Mouse (Mus musculus): ENCODE data around the gene Gm6020. TPM values are rescaled to one million over a fixed set of nuclear protein-coding genes. Genes with fewer than 3 reads are reported as not detected.
"Not testable (repeated sequence)": the region's sequence is repeated elsewhere in the genome, so short reads cannot be mapped to it uniquely, and the experiment has no call there.

Gm6020 gene
- not detected in 2 replicates for polyA plus RNA-seq (2012; rRNA removed)

- not testable (repeated sequence) for H3K27ac ChIP-seq (ENCODE audit: insufficient read depth, low read depth, low read length); H3K4me3 ChIP-seq (ENCODE audit: low read depth, low read length); H3K4me1 ChIP-seq (ENCODE audit: control insufficient read depth, insufficient read depth, insufficient read length, low read length); H3K36me3 ChIP-seq (ENCODE audit: control insufficient read depth, insufficient read depth, low read length); H3K27me3 ChIP-seq (ENCODE audit: control insufficient read depth, insufficient read depth, low read length)
- WGBS = 89% methylated on average over 2 of the region's 2 CpGs
These were observed at the start of gene Gm6020 for GRCm38 (mm10) chr19:61183590-61183989. Gene Gm6020, plus strand, starts transcription at chr19:61183890.

DNA sequence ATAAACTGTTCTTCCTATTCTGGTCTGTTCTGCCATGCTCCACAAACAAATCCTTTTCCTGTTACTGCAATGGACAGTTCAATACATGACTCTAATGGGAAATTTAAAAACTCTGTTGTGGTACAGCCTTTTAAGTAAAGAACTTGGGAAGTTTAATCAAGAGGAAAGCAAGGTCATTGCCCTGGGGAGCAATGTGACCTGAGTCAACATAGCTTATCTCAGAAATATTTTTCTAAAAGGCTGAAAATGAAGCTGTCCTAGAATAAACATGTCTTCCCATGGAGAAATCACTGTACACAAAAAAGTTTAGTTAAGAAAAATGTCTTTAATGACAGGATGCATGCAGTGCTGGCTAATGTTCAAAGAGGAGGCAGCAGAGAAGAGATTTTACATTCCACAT, 45.0 kb upstream of the Gm6020 start:
- H3K4me1 ChIP-seq (ENCODE audit: control insufficient read depth, insufficient read depth, insufficient read length, low read length) = peaks cover 7% of the 10 kb centered on the region; the same call in 1 of the 2 replicates
- peaks cover 3% of the 10 kb centered on the region for H3K36me3 ChIP-seq (ENCODE audit: control insufficient read depth, insufficient read depth, low read length)
- H3K27ac ChIP-seq (ENCODE audit: insufficient read depth, low read depth, low read length) = no peak overlapping the region
- H3K4me3 ChIP-seq (ENCODE audit: low read depth, low read length) = no peak overlapping the region
- TF ChIP-seq POLR2A (IDR thresholded peaks at IDR 0.05; ENCODE audit: low read depth, low read length) = no peak
- TF ChIP-seq CTCF (IDR thresholded peaks at IDR 0.05; ENCODE audit: extremely low read depth, insufficient read length, insufficient replicate concordance, low read depth, low read length) = no peak
- H3K27me3 ChIP-seq (ENCODE audit: control insufficient read depth, insufficient read depth, low read length) = no peaks in the 10 kb centered on the region

GRCm38 (mm10) chr19:61140342-61141206, 43.1 kb upstream of the Gm6020 start, which contains the start of gene Zfp950:
Gene Zfp950, minus strand, starts transcription at chr19:61140840.
- Histone ChIP-seq H3K4me1 (ENCODE audit: control insufficient read depth, insufficient read depth, insufficient read length, low read length) (peaks cover 7% of the 10 kb centered on the region; the same call in 1 of the 2 replicates), H3K4me3 (ENCODE audit: low read depth, low read length) (peak within 1 kb of the TSS; percentile 85), H3K36me3 (ENCODE audit: control insufficient read depth, insufficient read depth, low read length) (peaks cover 2% of the 10 kb centered on the region), H3K27me3 (ENCODE audit: control insufficient read depth, insufficient read depth, low read length) (no peaks in the 10 kb centered on the region), H3K27ac (ENCODE audit: insufficient read depth, low read depth, low read length) (peak within 1 kb of the TSS; percentile 91)
- TF ChIP-seq POLR2A (IDR thresholded peaks at IDR 0.05; ENCODE audit: low read depth, low read length) (peak; percentile 69), CTCF (IDR thresholded peaks at IDR 0.05; ENCODE audit: extremely low read depth, insufficient read length, insufficient replicate concordance, low read depth, low read length) (no peak)
- under 1% methylated on average over 18 of the region's 18 CpGs for WGBS

DNA sequence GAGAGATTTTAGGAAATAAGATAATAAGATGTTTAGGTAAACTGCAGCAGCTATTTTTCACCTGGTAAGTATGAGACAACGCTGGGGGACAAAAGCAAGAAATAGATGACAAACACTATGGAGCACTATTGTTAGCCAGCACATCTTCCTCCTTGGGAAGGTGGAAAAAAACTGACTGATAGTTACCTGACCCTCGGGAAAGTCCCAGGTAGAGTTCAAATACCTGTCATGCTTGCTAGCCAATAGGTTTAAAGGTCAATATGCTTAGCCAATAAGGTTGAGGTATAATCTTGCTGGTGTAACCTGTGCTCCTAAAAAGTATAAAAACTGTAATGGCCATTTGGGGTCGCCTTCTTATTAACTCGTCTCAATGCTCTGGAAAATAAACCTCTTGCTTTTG, 42.4 kb upstream of the Gm6020 start:
- no peak for TF ChIP-seq POLR2A (IDR thresholded peaks at IDR 0.05; ENCODE audit: low read depth, low read length)
- no peak for TF ChIP-seq CTCF (IDR thresholded peaks at IDR 0.05; ENCODE audit: extremely low read depth, insufficient read length, insufficient replicate concordance, low read depth, low read length)
- Histone ChIP-seq H3K27ac (ENCODE audit: insufficient read depth, low read depth, low read length) (peak overlapping the region; percentile 91), H3K27me3 (ENCODE audit: control insufficient read depth, insufficient read depth, low read length) (no peaks in the 10 kb centered on the region), H3K36me3 (ENCODE audit: control insufficient read depth, insufficient read depth, low read length) (peaks cover 2% of the 10 kb centered on the region), H3K4me1 (ENCODE audit: control insufficient read depth, insufficient read depth, insufficient read length, low read length) (peaks cover 7% of the 10 kb centered on the region; the same call in 1 of the 2 replicates), H3K4me3 (ENCODE audit: low read depth, low read length) (no peak overlapping the region)
- 27% methylated on average over 4 of the region's 4 CpGs for WGBS

DNA sequence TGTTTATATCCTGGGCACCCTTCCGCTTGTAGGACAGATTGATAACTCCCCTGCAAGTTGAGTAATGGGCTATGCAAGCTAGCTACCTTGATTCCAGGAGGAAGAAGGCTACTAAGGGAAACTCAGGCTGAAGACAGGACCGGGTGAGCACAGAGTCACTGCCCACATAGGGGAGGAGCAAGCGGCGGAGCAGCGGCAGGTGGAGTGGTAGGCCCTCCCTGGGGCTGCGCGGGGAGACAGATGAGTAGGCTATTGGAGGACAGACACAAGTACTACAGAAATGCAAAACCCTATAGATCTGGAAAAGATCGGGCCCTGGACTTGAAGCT, 32.4 kb upstream of the Gm6020 start:
- WGBS = 4% methylated on average over 8 of the region's 8 CpGs
- H3K27ac ChIP-seq (ENCODE audit: insufficient read depth, low read depth, low read length) = peak overlapping the region; percentile 79
- peak overlapping the region; percentile 82 for H3K4me3 ChIP-seq (ENCODE audit: low read depth, low read length)
- TF ChIP-seq CTCF (IDR thresholded peaks at IDR 0.05; ENCODE audit: extremely low read depth, insufficient read length, insufficient replicate concordance, low read depth, low read length) (no peak), POLR2A (IDR thresholded peaks at IDR 0.05; ENCODE audit: low read depth, low read length) (no peak)
- no peaks in the 10 kb centered on the region for H3K27me3 ChIP-seq (ENCODE audit: control insufficient read depth, insufficient read depth, low read length)
- H3K36me3 ChIP-seq (ENCODE audit: control insufficient read depth, insufficient read depth, low read length) = no peaks in the 10 kb centered on the region
- no peaks in the 10 kb centered on the region for H3K4me1 ChIP-seq (ENCODE audit: control insufficient read depth, insufficient read depth, insufficient read length, low read length)

DNA sequence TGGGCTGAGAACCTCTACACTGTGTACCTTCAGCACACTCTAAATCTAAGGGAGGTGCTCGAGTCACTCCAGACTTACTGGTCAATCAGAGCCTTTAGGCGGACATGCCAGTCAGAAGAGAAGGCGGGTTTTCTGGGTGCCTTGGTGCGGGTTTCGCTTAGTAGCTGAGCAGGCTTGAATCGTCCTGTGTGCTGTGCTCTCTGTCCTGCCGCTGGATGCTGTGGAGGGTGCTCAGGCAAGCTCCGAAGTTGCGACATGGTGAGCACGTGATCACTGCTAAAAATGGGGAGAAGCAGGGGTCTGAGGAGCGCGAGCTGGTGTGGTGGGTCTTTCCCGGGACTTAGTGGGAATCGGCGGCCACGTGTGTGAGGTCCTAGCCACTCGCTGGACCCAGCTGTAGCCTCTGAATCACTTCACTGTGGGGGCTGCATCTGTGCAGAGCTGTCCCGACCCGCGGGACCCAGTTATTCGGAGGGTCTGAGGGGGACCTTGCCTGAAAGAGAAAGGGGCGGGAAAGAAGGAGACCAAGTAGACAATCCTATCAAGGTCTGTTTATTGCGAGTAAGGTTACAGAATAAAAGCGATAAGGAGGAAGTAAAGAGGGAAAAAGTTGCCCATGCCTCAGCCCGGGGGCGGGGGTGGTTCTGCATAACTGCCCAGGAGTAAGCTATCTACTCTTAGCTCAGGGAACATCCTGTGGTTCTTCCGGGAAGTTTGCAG, 31.8 kb upstream of the Gm6020 start:
- 1% methylated on average over 27 of the region's 27 CpGs for WGBS

GRCm38 (mm10) chr19:61175756-61176324, 7.8 kb upstream of the Gm6020 start, which contains the start of gene Gm7102:
Gene Gm7102, minus strand, starts transcription at chr19:61176309.
- Histone ChIP-seq H3K4me1 (ENCODE audit: control insufficient read depth, insufficient read depth, insufficient read length, low read length) (no peaks in the 10 kb centered on the region), H3K4me3 (ENCODE audit: low read depth, low read length) (no peak within 1 kb of the TSS), H3K27me3 (ENCODE audit: control insufficient read depth, insufficient read depth, low read length) (no peaks in the 10 kb centered on the region), H3K36me3 (ENCODE audit: control insufficient read depth, insufficient read depth, low read length) (no peaks in the 10 kb centered on the region), H3K27ac (ENCODE audit: insufficient read depth, low read depth, low read length) (no peak within 1 kb of the TSS)
- TF ChIP-seq CTCF (IDR thresholded peaks at IDR 0.05; ENCODE audit: extremely low read depth, insufficient read length, insufficient replicate concordance, low read depth, low read length) (no peak), POLR2A (IDR thresholded peaks at IDR 0.05; ENCODE audit: low read depth, low read length) (no peak)
- WGBS = 59% methylated on average over 39 of the region's 39 CpGs

More for the DNA sequence above, 31.8 kb upstream of the Gm6020 start:
- Histone ChIP-seq H3K4me3 (ENCODE audit: low read depth, low read length) (peak overlapping the region; percentile 82), H3K27me3 (ENCODE audit: control insufficient read depth, insufficient read depth, low read length) (no peaks in the 10 kb centered on the region), H3K4me1 (ENCODE audit: control insufficient read depth, insufficient read depth, insufficient read length, low read length) (no peaks in the 10 kb centered on the region), H3K27ac (ENCODE audit: insufficient read depth, low read depth, low read length) (peak overlapping the region; percentile 79), H3K36me3 (ENCODE audit: control insufficient read depth, insufficient read depth, low read length) (no peaks in the 10 kb centered on the region)
- no peak for TF ChIP-seq CTCF (IDR thresholded peaks at IDR 0.05; ENCODE audit: extremely low read depth, insufficient read length, insufficient replicate concordance, low read depth, low read length)
- no peak for TF ChIP-seq POLR2A (IDR thresholded peaks at IDR 0.05; ENCODE audit: low read depth, low read length)
